Mouse (Mus musculus): Measurements from ENCODE around the gene Hcn2.

The Hcn2 gene

DNA sequence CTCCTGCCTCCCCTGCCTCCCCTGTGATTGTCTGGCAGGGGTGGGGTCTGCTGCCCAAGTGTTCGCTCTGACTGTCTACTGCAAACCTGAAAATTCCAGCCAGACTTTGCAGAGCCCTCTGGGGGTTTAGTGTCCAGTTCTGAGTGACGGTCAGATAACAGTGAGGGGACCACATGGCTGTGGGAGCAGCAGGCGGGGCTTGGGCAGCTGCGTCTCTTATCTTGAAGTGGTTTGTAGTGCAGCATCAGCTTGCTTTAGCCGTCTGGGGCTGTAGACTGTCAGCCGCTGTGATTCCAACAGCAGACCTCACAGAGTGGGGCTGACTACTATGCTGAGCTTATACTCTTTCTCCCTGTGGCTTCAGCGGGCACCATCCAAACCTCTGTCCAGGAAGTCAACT lies 7.1 kb upstream of the Hcn2 start:
- peak; percentile 92 for DNase-seq

DNA sequence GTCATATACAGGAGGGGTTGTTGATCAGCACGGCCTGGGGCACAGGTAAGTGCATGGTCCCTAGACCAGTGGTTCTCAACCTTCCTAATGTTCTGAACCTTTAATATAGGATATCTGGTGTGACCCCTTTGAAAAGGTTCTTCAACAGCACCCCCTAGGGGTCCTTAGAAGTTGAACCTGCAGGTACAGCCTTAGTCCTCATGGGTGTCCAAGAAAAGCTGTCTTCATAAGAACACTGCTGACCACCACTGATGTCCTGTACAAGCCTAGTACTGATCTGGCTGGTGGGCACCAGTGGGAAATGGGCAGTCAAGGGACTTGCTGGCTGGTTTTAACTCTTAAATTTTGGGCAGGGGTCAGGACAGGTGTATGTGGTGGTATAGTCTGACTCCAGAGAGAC lies 4.4 kb upstream of the Hcn2 start:
- peak; percentile 91 for DNase-seq

DNA sequence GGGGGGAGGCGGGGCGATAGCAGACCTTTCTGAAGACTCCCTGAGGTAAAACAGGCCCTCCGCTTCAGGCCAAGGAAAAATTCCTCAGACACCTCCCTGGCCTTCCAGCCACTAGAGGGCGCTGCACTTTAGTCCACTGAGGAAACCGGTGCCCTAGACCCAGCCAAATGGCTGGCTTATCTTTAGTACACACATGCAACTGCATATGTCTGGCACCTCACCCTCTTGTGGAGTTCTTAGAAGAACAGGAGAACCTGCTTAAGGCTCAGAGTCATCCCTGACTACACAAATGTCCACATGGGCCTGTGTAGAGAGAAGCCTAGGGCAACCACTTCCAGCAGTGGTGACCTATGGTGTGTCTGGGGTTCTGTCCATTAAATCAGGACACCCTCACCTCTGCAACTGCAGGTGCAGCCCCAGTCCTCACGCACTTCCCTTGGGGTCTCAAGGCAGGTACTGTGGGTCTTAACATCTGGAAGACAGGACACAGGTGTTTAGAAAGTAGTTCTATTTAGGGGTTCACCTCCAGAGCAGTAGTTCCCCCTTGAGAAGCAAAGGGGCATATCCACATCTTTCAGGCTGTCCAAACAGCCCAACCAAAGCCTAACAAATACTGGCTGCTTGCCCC lies 3.8 kb upstream of the Hcn2 start:
- peak; percentile 96 for DNase-seq

DNA sequence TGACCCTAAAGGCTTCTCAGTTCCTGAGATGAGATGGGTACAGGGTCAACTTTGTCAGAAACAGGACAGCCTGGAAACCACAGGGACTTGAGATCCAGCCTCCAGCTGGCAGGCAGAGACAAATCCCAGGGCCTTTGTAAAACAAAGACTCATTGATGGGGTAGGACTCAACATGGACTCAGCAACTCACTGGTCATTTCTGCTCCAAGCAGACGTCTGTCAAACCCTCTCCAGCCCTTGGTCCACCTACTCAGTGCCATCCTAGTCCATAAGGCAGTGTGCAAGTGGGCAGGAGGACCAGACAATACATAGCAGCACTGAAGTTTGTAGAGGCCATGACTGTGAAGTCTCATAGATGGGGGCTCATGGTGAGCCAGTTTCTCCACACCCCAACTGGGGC lies 3.3 kb upstream of the Hcn2 start:
- no peak for DNase-seq

DNA sequence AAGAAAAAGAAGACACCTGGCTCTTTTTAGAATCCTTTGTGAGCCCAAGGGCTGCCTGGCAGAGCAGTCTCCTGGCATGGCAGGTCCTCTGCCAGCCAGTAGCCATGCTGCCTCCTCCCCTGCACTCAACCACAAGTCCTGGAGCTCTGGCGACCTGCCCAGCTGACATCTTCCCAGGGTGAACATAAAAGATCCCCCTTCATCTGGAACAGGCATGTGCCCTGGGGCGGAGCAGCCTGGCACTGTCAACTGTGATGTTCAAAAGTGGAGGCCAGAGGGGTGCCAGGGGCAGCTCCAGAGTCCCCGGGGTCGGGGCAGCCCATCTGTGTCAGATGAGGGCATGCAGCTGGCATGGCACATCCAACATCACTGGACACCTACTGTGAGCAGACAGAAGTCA lies 1.4 kb upstream of the Hcn2 start:
- DNase-seq: no peak

- DNase-seq: no peak
These were observed 538 bp downstream of the Hcn2 start for GRCm38 (mm10) chr10:79716988-79717355.

GRCm38 (mm10) chr10:79717640-79718357 lies 1.4 kb downstream of the Hcn2 start:
- DNase-seq: no peak

DNA sequence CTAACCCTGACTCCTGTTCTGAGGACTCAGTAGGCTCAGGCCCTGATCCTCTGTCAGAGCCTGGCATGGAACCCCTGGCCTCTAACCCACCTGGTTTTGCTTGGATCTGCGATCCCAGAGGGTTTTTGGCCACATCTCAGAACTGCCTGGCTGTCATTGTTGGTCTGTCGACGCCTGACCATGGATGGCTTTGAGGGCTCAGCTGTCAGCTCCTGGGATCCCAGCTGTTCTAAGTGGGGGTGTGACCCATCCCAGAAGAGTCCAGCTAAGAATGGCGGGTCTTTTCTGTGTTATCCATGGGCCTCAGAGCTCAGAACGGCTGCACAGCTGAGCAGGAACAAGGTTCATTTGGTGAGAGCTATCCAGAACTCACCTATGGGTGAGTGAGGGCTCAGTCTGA lies 4.7 kb downstream of the Hcn2 start:
- no peak for DNase-seq

DNA sequence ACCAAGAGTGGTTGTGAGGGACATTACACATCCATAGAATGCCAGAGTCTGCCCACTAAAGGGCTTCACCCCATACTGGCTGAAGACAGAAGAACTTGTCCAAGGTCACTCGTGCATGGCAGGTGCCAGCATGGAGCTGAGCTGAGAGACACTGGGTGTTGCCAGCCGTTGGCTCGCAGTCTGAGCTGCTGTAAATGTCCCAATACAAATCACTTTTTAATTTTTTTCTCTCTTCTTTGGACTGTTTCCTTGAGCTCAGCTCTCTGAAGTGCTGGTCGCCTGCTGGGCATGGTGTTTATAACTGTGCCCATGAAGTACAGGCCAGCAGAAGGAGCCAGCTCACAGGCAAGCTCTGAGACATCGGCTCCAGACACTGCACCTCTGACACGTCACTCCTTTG lies 6.6 kb downstream of the Hcn2 start:
- no peak for DNase-seq

- DNase-seq: no peak
These were observed 7.3 kb downstream of the Hcn2 start for GRCm38 (mm10) chr10:79723692-79724091.

- DNase-seq: no peak
These were observed 9.7 kb downstream of the Hcn2 start for GRCm38 (mm10) chr10:79726090-79726489.

DNA sequence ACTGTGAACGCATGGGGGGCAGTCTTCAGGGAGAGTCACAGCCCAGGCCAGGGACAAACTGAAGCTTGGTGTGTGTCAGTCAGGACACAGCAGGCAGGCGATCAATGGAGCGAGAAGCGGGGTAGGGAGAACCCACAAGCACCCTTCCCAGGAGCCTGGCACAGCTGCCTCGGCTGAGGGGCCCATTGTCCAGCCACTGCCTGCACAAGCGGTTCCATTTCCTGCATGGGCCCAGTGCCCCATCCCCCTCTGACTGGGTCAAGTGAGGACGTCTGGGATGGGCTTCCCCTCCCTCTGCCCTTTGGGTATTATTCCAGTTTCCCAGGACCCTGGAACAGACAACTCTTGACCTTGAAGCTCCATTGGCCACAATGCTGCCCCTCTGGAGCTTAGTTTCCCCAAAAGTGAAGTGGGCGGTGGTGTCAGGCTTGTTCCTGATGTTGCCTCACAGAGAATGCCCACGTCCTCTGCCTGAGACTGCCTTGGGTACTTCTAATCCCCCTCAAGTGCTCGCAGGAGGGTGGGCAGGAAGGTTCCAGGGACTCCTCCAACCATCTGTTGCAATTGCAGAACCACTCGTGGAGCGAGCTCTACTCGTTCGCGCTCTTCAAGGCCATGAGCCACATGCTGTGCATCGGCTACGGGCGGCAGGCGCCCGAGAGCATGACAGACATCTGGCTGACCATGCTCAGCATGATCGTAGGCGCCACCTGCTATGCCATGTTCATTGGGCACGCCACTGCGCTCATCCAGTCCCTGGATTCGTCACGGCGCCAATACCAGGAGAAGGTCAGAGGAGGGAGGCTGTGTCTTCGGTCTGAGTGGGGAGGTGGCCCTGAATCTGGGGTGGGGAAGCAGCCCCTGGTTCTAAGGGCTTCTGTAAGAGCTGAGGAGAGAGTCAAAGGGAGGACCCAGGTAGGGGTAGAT lies 12.2 kb downstream of the Hcn2 start:
- no peak for DNase-seq

GRCm38 (mm10) chr10:79729357-79729965 lies 13.0 kb downstream of the Hcn2 start:
- DNase-seq: peak; percentile 97

GRCm38 (mm10) chr10:79732500-79732899 lies 16.1 kb downstream of the Hcn2 start:
- DNase-seq: no peak

DNA sequence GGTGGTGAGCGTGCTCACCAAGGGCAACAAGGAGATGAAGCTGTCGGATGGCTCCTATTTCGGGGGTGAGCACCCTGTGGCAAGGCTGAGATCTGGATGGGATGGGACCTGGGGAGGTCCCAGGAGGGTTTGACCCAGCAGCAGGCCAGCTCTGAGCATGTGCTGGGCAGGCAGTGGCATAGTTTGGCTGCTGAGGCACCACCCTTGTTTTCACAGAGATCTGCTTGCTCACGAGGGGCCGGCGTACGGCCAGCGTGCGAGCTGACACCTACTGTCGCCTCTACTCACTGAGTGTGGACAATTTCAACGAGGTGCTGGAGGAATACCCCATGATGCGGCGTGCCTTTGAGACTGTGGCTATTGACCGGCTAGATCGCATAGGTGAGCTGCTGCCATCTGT lies 17.4 kb downstream of the Hcn2 start:
- peak; percentile 95 for DNase-seq

DNA sequence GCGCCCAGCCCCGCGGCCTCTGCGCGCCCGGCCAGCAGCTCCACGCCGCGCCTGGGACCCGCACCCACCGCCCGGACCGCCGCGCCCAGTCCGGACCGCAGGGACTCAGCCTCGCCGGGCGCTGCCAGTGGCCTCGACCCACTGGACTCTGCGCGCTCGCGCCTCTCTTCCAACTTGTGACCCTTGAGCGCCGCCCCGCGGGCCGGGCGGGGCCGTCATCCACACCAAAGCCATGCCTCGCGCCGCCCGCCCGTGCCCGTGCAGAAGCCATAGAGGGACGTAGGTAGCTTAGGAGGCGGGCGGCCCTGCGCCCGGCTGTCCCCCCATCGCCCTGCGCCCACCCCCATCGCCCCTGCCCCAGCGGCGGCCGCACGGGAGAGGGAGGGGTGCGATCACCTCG lies 18.9 kb downstream of the Hcn2 start:
- no peak for DNase-seq

DNA sequence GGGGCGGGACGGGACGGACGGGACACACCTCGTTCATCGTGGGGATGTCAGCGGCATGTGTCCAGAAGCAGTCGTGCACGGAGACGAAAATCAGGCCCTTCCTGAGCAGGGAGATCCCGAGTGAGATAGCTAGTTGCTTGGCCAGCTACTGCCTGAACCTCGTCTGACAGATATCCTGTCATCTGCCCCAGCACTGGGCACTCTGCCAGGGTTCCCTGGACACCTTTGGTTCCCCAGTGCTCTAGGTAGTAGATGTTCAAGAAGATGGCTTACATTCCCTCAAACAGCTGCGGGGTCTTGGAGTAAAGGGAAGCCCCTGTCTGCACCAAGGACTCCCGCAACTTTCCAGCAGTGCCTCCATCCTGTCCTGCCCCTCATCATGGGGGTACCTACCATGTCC lies 20.3 kb downstream of the Hcn2 start:
- DNase-seq: no peak

DNA sequence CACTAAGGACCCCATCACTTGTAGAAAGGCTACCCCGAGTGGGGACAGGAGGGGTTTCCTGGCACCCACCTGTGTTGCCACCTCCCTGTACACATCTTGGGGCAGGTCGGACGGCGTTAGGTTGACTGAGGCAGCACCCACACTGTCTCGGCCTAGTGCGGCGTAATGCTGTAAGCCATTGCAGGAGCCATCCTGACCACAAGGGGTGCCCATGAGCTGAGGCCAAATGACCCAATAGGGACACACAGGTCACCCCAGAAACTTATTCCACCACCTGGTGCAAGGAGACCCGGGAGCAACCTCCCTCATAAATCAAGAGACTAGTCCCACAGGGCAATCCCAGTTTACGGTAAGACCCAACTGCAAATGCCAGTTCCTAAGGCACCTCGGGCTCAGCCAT lies 21.8 kb downstream of the Hcn2 start:
- DNase-seq: no peak

DNA sequence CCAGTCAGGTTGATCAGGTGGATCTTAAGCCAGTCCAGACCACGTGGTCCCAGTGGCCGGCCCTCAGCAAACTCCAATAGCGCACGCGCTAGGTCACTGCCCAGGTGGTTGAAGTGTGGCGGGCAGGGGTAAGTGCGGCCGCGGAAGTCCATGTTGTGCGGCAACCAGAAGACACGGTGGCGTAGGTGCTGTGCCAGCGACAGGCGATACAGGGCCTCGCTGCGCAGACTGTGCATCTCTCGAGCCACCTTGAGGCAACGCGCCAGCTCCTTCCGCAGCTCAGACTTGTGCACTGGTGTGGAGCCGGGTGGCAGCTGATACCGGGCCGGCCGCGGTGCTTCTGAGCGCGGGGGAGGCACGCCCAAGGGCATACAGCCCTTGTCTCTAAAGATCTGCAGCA lies 22.8 kb downstream of the Hcn2 start:
- DNase-seq: no peak

DNA sequence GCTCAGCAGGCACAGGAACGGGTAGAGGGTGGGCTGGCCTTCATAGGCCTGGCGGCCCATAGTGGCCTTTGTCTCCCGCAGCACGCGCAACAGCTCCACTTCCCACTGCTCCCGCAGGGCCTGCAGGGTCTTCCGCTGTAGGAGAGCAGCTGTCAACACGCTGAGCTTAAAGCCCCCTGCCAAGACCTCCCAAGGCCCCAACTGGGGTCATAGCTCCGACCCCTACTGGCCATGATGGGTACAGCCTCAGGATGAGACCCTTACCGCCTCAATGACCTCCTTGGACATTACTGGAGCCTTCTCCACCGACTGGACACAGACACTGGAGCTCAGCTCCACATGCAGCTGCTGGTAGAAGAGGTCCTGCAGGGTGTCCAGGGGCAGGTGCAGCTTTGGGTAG lies 24.4 kb downstream of the Hcn2 start:
- no peak for DNase-seq

GRCm38 (mm10) chr10:79743161-79743560 lies 26.7 kb downstream of the Hcn2 start:
- no peak for DNase-seq

DNA sequence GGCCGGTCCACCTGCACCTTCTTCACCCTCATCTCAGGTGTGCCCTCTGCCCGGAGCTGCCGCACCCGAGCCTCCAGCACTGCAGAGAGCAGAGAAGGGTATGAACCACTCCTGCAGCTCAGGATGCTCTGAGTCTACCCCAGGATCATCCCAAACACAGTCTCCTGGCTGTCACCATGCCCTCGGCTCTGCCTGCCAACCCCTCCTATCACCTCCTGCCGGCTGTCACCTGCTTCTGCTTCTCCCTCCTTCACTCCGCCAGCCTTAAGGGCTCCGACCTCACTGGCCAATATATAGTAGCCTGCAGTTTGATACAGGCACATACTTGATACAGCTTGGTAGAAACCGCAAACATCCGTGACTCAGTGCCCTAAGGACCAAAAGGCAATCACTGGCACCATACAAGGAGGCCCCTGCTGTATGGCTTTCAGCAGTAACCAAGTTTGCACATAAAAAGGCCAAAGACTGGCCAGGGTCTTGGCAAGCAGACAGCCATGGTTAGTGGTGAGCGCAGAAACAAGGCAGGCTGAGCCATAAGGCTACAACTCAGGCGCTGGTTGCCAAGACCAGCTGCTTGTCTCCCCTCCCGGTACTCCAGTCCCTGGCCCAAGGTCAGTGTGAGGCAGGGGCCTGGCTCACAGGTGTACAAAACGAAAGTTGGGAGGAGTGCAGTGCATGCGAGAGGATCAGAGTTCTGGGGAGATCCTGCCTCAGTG lies 27.4 kb downstream of the Hcn2 start:
- DNase-seq: no peak

DNA sequence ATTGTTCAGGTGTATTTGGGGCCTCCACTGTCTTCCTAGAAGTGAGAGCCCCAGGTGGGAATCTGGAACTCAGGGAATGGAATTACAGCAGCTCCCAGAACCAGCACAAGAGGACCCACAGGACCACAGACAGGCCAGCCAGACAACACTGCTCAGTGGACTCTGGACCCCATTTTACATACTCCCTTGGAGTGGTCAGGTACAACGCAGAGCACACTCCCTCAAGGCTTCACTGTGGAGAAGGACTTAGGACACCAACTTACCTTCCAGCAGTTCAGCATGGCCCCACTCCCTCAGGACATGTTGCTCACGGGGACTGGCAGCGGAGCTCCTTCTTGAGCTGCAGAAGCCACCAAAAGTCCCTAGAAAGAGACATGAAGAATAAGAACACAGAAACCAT lies 29.0 kb downstream of the Hcn2 start:
- DNase-seq: no peak

All from heart, adult 11 months (tissue).